Mouse (Mus musculus): Measurements from ENCODE around the gene Ubxn11.
A peak's percentile ranks its signal among the peaks of the same experiment; 100 is the strongest.

GRCm38 (mm10) chr4:134097015-134097608 lies 5.3 kb upstream of the Ubxn11 start:
- TF ChIP-seq MAZ (IDR thresholded peaks at IDR 0.05; ENCODE audit: low read depth, low read length): no peak
- TF ChIP-seq POLR2A (IDR thresholded peaks at IDR 0.05; ENCODE audit: control insufficient read depth in 1 of 2, insufficient read depth in 1 of 2, low read depth in 1 of 2, low read length in 2 of 2, poor library complexity in 1 of 2): no peak
- TF ChIP-seq MAX (IDR thresholded peaks at IDR 0.05; ENCODE audit: low read length): no peak
- TF ChIP-seq CTCF (IDR thresholded peaks at IDR 0.05 in 2 of 3, conservative IDR thresholded peaks at IDR 0.05 in 1 of 3; ENCODE audit: control insufficient read depth in 1 of 3, insufficient read depth in 1 of 3, low read depth in 2 of 3, low read length in 3 of 3, poor library complexity in 1 of 3, severe bottlenecking in 1 of 3): no peak
- no peak for TF ChIP-seq USF1 (IDR thresholded peaks at IDR 0.05; ENCODE audit: low read depth, low read length)
- no peak for TF ChIP-seq TCF12 (IDR thresholded peaks at IDR 0.05; ENCODE audit: low read depth, low read length)
- no peak for TF ChIP-seq KAT2A (conservative IDR thresholded peaks at IDR 0.05; ENCODE audit: low read depth, low read length)
- no peak for TF ChIP-seq RAD21 (IDR thresholded peaks at IDR 0.05; ENCODE audit: low read depth, low read length)
- TF ChIP-seq ZC3H11A (IDR thresholded peaks at IDR 0.05; ENCODE audit: low read depth, low read length): no peak
- peak; percentile 74 for TF ChIP-seq ELF1 (IDR thresholded peaks at IDR 0.05; ENCODE audit: low read depth, low read length)
- no peak for TF ChIP-seq ZMIZ1 (IDR thresholded peaks at IDR 0.05; ENCODE audit: low read depth, low read length)

Measured in MEL (cell line).